Mouse (Mus musculus): Measurements from ENCODE around the gene Col26a1. TPM values are rescaled to one million over a fixed set of nuclear protein-coding genes. Genes with fewer than 3 reads are reported as not detected.
A peak's percentile ranks its signal among the peaks of the same experiment; 100 is the strongest.

Col26a1 gene
- polyA plus RNA-seq, 1 experiment from 2014 or later = 15.3 TPM

DNA sequence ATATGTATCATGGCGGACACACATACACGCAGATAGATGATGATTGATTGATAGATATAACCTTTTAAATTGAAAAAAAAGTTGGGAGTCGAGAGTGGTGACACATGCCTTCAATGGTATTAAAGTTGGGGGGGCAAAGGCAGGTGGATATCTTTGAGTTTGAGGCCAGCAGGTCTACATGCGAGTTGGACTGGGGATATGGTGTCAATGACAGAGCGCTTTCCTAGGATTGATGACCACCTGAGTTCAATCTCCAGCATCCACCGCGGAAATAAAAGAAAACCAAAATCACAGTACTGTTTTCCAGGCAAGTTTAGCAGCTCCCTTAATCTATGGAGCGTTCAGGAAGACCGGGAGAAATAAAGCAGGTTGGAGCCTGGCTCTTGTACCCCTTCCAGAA lies 24.6 kb upstream of the Col26a1 start:
- Histone ChIP-seq H3K4me1 (peaks cover 17% of the 10 kb centered on the region), H3K27ac (replicated peaks) (no peak overlapping the region), H3K4me3 (peak overlapping the region; percentile 66), H3K9me3 (no peaks in the 10 kb centered on the region), H3K27me3 (no peaks in the 10 kb centered on the region), H3K9ac (replicated peaks) (peak overlapping the region; percentile 67), H3K36me3 (peaks cover 17% of the 10 kb centered on the region), H3K4me2 (replicated peaks) (peak overlapping the region; percentile 55)
- ATAC-seq (replicated peaks) = peak; percentile 44; the same call in 1 of the 2 replicates
- 46% methylated on average over 9 of the region's 9 CpGs for WGBS

DNA sequence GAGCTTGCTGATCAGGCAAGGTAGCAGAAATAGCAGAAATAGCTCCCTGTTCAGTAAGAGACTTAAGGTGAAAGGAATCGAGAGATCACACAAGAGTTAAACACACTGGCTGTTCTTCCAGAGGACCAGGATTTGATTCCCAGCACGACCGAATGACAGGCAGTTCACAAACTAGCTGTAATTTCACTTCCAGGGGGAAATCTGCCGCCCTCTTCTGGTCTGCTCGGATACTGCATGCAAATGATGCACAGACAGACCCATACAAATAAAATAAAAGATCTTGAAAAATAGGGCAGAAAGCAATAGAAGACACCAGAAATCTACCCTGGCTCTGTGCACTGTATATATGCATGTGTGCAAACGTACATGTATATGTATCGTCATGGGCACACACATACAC lies 22.6 kb upstream of the Col26a1 start:
- peaks cover 17% of the 10 kb centered on the region for H3K4me1 ChIP-seq

DNA sequence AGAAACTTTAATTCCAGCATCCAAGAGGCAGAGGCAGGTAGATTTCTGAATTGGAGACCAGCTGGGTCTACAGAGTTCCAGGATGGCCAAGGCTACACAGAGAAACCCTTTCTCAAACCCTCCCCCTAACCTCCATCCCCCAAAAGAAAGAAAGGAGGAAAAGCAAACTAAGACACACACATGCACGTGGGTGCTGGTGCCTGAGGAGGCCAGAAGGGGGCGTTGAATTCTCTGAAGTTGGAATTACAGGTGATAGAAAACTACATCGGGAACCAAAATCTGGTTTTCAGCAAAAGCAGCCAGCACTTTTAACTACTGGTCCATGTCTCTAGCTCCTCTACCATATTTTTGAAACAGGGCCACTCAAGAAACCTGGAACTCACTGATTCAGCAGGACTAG lies 21.6 kb upstream of the Col26a1 start:
- Histone ChIP-seq H3K9me3 (no peaks in the 10 kb centered on the region), H3K4me2 (replicated peaks) (no peak overlapping the region), H3K27ac (replicated peaks) (no peak overlapping the region), H3K9ac (replicated peaks) (no peak overlapping the region), H3K36me3 (no peaks in the 10 kb centered on the region), H3K4me3 (no peak overlapping the region), H3K4me1 (peaks cover 13% of the 10 kb centered on the region), H3K27me3 (no peaks in the 10 kb centered on the region)
- ATAC-seq (replicated peaks) = no peak
- 51% methylated on average over 3 of the region's 3 CpGs for WGBS

More for the DNA sequence above, 22.6 kb upstream of the Col26a1 start:
- H3K36me3 ChIP-seq = no peaks in the 10 kb centered on the region
- no peak overlapping the region for H3K9ac ChIP-seq (replicated peaks)
- no peak overlapping the region for H3K4me3 ChIP-seq
- 53% methylated on average over 7 of the region's 7 CpGs for WGBS
- no peaks in the 10 kb centered on the region for H3K27me3 ChIP-seq
- H3K4me2 ChIP-seq (replicated peaks) = no peak overlapping the region
- H3K27ac ChIP-seq (replicated peaks) = no peak overlapping the region
- no peaks in the 10 kb centered on the region for H3K9me3 ChIP-seq
- ATAC-seq (replicated peaks) = no peak

DNA sequence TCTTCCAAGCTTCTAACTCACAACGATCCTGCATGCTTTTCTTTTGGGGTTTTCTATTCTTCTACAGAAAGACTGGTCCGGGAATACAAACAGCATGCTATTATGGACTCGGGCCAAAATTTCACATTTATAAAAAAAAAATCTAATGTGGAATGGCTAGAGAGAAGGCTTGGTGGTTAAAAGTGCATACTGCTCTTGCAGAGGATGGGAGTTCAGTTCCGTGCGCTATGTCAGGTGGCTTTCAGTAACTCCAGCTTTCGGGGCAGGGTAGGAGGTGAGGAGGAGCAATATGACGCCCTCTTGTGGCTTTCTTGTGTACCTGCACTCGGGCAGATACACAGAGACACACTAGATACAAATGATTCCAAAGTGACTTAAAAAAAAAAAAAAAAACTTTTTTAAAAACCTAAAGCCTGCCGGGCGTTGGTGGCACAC lies 12.5 kb upstream of the Col26a1 start:
- no peak overlapping the region for H3K4me3 ChIP-seq
- WGBS = 63% methylated on average over 10 of the region's 10 CpGs
- H3K27me3 ChIP-seq = no peaks in the 10 kb centered on the region
- H3K36me3 ChIP-seq = no peaks in the 10 kb centered on the region
- no peak overlapping the region for H3K27ac ChIP-seq (replicated peaks)
- H3K9me3 ChIP-seq = no peaks in the 10 kb centered on the region
- no peaks in the 10 kb centered on the region for H3K4me1 ChIP-seq
- no peak overlapping the region for H3K4me2 ChIP-seq (replicated peaks)
- ATAC-seq (replicated peaks) = no peak
- no peak overlapping the region for H3K9ac ChIP-seq (replicated peaks)

DNA sequence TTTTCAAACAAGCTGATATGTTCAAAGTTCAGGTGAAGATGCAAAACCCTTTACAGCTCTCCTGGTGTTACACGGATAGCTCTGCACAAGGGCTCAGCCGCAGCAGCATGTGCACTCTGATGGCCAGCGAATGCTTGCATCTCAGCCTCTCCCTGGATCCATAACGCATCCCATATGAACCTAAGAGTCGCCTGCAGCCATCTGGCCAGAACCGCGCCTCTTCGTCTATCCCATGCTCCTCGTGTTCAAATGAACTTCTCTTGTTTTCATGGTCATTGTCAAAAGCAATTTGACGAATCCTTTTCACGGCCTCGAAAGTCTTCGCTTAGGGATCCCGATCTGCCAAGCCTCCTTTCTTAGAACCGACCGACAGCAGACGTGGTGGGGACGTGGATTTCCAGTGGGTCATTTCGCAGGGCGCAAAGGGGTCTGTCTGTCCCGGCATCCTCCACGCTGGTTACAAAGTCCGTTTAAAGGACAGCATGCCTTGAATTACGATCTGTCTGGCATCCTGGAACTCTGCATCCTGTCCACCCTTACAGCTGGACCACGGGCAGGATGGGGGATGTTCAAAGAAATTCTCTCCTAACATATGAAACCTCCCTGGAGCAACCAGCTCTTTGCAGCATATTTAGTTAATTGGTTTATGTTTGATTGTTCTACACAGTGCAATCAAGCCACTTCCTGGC lies 12.0 kb upstream of the Col26a1 start:
- Histone ChIP-seq H3K4me2 (replicated peaks) (no peak overlapping the region), H3K27me3 (no peaks in the 10 kb centered on the region), H3K4me3 (no peak overlapping the region), H3K9ac (replicated peaks) (no peak overlapping the region), H3K4me1 (no peaks in the 10 kb centered on the region), H3K9me3 (no peaks in the 10 kb centered on the region), H3K27ac (replicated peaks) (no peak overlapping the region), H3K36me3 (no peaks in the 10 kb centered on the region)
- WGBS = 75% methylated on average over 25 of the region's 25 CpGs
- no peak for ATAC-seq (replicated peaks)

DNA sequence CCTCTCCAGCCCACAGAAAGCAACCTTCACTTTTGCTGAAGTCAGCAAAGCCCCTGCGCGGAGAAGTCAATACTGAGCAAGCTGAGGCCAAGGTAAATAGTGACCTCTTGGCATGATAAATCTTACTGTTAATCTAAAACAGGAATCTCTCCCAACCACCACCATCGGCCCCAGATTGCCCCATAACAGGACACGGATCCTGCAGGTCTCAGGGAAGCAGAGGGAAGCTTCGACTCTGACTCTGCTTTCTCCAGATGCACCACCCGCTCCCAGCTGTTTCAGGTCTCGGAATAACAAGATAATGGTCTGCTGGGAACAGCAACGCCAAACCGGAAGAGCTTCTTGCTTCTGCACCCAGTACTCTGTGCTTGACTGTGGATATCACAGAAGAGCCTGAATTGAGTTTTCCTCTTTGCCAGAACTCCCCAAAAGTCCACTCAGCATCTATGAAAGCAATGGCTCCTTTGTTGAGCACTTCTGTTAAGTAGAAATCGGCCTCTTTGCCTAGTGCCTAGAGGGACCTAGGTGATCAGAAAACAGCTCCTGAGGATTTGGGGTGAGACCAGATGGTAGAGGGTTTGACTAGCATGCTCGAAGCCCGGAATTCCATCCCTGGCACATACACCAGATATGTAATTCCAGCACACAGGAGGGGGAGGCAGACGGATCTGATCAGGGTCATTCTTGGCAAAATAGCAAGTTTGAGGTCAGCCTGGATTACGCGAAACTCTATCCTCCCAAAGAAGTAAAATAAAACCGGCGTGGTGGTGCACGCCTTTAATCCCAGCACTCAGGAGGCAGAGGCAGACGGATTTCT lies 5.7 kb upstream of the Col26a1 start:
- Histone ChIP-seq H3K9me3 (no peaks in the 10 kb centered on the region), H3K9ac (replicated peaks) (no peak overlapping the region), H3K36me3 (no peaks in the 10 kb centered on the region), H3K4me3 (no peak overlapping the region), H3K4me2 (replicated peaks) (no peak overlapping the region), H3K27me3 (peaks cover 10% of the 10 kb centered on the region; the same call in 1 of the 2 replicates), H3K27ac (replicated peaks) (no peak overlapping the region), H3K4me1 (no peaks in the 10 kb centered on the region)
- ATAC-seq (replicated peaks) = no peak
- 74% methylated on average over 19 of the region's 19 CpGs for WGBS

DNA sequence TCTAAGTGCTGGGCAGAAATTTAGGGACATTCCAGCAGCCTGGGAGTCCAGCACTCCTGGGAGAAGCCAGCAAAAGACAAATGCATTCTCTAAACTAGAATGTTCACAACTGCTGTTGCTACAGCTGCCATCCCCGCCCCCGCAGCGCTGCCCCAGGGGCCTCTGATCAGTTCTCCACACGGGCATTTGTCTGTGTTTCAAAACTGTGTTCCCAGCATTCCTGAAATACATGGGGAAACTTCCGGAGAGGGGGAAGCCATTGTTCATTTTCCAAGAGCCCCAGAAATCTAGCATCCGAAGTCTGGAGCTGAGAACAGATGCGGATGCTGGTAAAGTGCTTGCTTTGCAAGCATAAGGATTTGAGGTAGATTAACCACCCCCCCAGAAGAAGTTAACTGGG lies 3.9 kb upstream of the Col26a1 start:
- H3K4me2 ChIP-seq (replicated peaks) = no peak overlapping the region
- ATAC-seq (replicated peaks) = no peak
- no peak overlapping the region for H3K4me3 ChIP-seq
- WGBS = 34% methylated on average over 7 of the region's 7 CpGs
- H3K9ac ChIP-seq (replicated peaks) = no peak overlapping the region
- H3K9me3 ChIP-seq = no peaks in the 10 kb centered on the region
- no peaks in the 10 kb centered on the region for H3K36me3 ChIP-seq
- no peak overlapping the region for H3K27ac ChIP-seq (replicated peaks)
- H3K4me1 ChIP-seq = peaks cover 11% of the 10 kb centered on the region
- peaks cover 25% of the 10 kb centered on the region for H3K27me3 ChIP-seq

DNA sequence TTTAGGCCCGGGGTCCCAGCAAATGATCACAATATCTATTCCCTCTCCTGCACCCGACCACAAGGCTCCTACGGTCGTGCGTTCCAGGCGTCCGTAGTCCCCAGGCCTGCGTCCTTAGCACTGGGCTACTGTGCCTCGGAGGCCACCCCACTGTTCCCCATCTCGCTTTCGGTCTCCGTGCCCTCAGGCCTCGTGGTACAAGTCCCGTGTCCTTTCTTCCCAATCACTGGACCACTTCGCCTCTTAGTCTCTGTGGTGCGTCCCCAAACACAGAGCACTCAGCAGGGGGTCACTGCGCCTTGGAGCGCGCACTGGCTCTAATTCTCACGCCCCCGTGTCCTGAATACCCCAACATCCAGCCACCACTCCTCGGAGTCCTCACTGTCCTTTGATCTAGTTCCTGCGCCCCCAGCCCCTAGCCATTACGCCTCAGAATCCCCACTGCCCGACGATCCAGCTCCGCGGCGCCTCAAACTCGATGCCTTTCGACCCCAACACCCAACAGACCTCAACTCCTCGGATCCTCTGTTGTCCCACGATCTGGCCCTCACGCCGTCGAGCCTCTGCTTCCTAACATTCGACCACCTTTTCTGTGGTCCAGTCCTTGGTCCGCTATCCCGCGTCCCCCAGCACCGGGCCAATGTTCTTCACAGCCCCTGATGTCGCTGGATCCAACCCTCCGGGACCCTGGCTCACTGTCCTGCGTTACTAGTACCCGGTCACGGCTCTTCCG lies 788 bp downstream of the Col26a1 start:
- H3K4me3 ChIP-seq = peak overlapping the region; percentile 55
- no peak for ATAC-seq (replicated peaks)
- peak overlapping the region; percentile 55 for H3K9ac ChIP-seq (replicated peaks)
- no peaks in the 10 kb centered on the region for H3K36me3 ChIP-seq
- WGBS = 1% methylated on average over 47 of the region's 47 CpGs
- peaks cover 34% of the 10 kb centered on the region for H3K27me3 ChIP-seq
- H3K27ac ChIP-seq (replicated peaks) = no peak overlapping the region
- peaks cover 21% of the 10 kb centered on the region for H3K4me1 ChIP-seq
- H3K9me3 ChIP-seq = no peaks in the 10 kb centered on the region
- H3K4me2 ChIP-seq (replicated peaks) = peak overlapping the region; percentile 85

DNA sequence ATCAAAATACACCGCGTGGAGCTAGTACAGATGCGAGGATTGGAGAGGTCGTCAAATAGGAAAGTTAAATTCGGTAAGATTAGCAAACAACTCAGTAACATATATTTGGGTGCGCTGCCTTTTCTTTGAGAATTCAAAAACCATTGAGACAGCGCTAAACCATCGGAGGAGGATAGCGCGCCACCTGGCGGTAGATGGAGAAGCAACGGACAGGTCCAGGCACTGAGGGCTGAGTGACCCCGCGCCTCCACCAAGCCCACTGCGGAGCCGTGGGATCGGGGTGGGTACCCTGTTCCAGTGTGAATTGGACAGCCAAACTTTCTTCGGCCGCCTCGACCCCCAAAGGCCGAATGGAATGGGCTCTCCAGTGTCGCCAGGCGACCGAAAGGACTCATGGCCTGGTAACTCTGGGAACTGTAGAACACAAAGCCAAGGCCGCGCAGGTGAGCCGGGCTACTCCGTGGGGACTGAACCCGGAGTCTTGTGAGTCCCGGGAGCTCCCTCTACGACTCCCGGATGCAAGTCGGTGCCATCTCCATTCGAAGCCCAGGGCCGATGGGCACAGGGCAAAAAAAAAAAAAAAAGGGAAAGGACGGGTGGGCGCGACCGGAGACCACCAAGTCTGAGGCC lies 1.5 kb downstream of the Col26a1 start:
- H3K36me3 ChIP-seq = no peaks in the 10 kb centered on the region
- peak; percentile 81 for ATAC-seq (replicated peaks)
- peak overlapping the region; percentile 85 for H3K4me2 ChIP-seq (replicated peaks)
- peak overlapping the region; percentile 55 for H3K4me3 ChIP-seq
- peaks cover 34% of the 10 kb centered on the region for H3K27me3 ChIP-seq
- no peak overlapping the region for H3K27ac ChIP-seq (replicated peaks)
- H3K4me1 ChIP-seq = peaks cover 21% of the 10 kb centered on the region
- peak overlapping the region; percentile 55 for H3K9ac ChIP-seq (replicated peaks)
- WGBS = 5% methylated on average over 39 of the region's 39 CpGs
- no peaks in the 10 kb centered on the region for H3K9me3 ChIP-seq

DNA sequence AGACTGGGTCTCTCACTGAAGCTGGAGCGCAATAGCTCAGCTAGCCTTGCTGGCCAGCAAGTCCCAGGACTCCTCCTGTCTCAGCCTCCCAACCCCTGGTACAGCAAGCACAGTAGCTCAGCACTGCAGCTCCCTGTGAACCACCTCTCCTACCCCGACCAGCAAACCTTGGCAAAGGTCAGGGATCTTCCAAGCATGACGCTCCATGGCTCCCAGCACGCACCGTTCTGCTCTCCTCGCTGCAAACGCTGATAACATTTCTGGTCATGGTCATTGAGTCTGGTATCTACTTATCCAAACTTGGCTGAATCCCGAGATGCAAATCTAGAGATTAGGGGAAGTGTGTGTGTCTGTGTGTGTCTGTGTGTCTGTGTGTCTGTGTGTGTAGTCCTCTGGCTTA lies 2.9 kb downstream of the Col26a1 start:
- Histone ChIP-seq H3K4me1 (peaks cover 21% of the 10 kb centered on the region), H3K36me3 (no peaks in the 10 kb centered on the region)
- no peak for ATAC-seq (replicated peaks)

DNA sequence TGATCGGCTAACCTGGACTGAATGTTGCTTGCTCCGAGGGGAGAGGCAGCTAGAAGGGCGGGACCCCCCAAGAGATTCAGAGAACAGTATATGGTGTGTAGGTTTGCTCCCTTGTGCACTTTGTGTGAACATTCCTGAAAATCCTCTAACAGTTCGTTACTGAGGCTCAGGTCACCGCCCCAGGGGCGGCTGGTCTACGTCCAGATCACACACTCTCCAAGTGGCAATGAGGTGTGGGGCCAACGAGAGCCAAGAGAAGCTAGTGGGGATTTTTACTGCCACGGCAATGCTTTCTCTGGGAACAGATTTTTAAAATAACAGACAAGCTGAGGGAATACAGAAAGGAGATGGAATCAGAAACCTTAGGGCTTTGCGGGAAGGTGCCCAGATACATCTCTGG lies 8.7 kb downstream of the Col26a1 start:
- no peaks in the 10 kb centered on the region for H3K36me3 ChIP-seq
- H3K4me3 ChIP-seq = no peak overlapping the region
- H3K4me1 ChIP-seq = no peaks in the 10 kb centered on the region
- no peaks in the 10 kb centered on the region for H3K27me3 ChIP-seq
- H3K9me3 ChIP-seq = no peaks in the 10 kb centered on the region
- no peak overlapping the region for H3K4me2 ChIP-seq (replicated peaks)
- 77% methylated on average over 10 of the region's 10 CpGs for WGBS
- H3K9ac ChIP-seq (replicated peaks) = no peak overlapping the region
- ATAC-seq (replicated peaks) = no peak
- H3K27ac ChIP-seq (replicated peaks) = no peak overlapping the region

More for the DNA sequence above, 2.9 kb downstream of the Col26a1 start:
- Histone ChIP-seq H3K4me2 (replicated peaks) (no peak overlapping the region), H3K4me3 (no peak overlapping the region), H3K27ac (replicated peaks) (no peak overlapping the region), H3K9ac (replicated peaks) (no peak overlapping the region), H3K27me3 (peaks cover 31% of the 10 kb centered on the region), H3K9me3 (no peaks in the 10 kb centered on the region)
- 87% methylated on average over 8 of the region's 8 CpGs for WGBS

DNA sequence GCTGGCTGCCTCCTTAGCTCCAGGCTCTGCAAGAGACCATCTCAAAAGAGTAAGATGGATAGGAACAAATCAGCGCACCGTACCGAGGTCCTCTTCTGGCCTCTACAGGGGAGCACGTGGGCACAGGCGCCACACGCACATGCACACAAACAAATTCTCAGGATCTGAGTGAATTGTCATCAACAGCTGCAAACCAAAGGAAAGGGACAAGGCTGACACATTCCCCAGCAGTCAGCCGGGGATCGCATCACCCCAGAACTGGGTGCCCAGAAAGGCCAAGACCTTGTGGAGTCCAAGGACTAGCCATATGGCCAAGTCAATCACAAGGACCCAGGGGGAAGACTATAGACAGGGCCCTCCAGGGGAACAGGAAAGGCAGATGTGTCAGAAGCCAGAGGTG lies 10.6 kb downstream of the Col26a1 start:
- WGBS = 86% methylated on average over 8 of the region's 8 CpGs
- H3K4me3 ChIP-seq = no peak overlapping the region
- no peaks in the 10 kb centered on the region for H3K36me3 ChIP-seq
- no peaks in the 10 kb centered on the region for H3K4me1 ChIP-seq
- ATAC-seq (replicated peaks) = no peak
- H3K9me3 ChIP-seq = no peaks in the 10 kb centered on the region
- H3K9ac ChIP-seq (replicated peaks) = no peak overlapping the region
- no peak overlapping the region for H3K4me2 ChIP-seq (replicated peaks)
- H3K27ac ChIP-seq (replicated peaks) = no peak overlapping the region
- H3K27me3 ChIP-seq = no peaks in the 10 kb centered on the region

All from forebrain, embryonic 15.5 days (tissue).